Mouse (Mus musculus) kidney, postnatal 25 days (tissue): ENCODE results near the gene Plekhg3.
A peak's percentile ranks its signal among the peaks of the same experiment; 100 is the strongest.

Experiments
- DNase-seq, 2 experiments: peaks; one replicate each; pipeline ENCODE4 v3.0.0; 2021; ENCODE audit warnings: mixed read lengths in 2 of 2

Gene Plekhg3

DNA sequence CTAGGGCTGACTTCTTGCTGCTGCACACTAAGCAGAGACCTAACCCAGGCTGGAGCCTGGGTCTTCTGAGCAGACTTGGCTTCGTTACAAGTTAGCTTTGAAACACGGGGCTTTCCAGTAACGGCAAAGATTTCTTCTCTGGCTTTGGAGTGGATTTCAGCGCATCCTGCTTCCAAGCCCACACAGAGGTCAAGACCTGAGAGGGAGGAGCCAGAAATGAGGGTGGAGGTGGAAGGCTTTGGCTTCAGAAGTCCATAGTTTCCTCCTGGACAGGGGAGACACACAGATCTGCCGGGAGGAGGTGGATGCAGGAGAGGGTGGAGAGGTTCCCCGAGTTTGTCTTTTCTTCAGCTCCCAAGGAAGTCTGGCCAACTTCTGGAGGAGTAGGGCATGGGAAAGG lies 58.8 kb downstream of the Plekhg3 start:
- DNase-seq, result peak; percentile 39 to 61

DNA sequence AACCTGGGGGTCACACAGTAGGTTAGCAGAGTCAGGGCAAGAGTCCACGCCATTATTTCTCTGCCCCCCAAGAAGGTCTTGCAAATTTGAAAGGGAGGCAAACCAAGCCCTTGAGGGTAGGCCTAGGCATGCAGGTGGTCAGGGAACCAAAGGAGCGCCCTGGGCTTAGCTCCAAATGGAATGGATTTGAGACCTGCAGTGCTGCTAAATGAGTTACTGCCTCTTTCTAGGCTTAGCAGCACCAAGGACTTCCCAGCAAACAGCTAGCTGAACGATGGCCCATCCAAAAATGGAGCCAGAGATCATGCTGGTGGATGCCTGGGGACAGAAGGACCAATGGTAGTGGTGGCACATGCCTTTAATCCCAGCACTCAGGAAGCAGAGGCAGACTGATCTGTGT lies 60.3 kb downstream of the Plekhg3 start:
- DNase-seq, result no peak

DNA sequence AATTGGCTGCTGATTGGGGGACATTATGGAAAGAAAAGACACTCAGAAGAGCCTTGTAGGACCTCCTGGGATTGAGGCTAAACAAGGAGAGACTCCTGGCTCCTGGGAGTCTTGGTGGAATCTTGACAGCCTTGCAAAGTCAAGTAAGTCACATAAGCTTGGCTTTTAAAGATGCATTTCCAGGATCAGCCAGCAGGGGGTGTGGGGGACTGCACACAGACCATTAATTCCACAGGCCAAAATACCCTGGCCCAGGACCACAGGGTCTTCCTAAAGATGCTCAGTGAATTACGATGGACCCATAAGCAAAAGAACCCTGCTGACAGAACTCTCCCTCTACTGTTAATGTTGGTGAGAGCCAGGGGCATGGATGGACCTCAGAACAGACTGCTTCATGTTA lies 61.5 kb downstream of the Plekhg3 start:
- peak in 1 of 2 experiments; percentile 74 for DNase-seq

DNA sequence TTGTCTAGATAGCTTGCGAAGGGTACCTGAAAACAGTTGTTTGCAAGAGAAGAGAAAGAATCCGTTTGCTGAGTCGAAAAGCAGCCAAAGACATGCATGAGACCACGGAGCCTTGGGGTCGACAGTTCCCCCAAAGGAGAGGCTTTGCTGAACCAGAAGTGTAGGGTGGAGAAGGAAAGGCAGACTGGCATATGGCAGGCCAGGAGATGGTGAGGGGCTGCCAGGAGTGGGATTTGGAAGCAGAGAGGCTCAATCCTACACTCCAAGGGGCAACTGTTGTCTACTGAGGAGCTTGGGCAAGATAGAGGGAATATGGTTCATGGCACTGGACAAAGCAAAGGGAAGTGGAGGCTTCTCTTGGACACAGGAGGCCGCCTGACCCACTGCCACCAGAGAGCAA lies 62.6 kb downstream of the Plekhg3 start:
- no peak for DNase-seq

DNA sequence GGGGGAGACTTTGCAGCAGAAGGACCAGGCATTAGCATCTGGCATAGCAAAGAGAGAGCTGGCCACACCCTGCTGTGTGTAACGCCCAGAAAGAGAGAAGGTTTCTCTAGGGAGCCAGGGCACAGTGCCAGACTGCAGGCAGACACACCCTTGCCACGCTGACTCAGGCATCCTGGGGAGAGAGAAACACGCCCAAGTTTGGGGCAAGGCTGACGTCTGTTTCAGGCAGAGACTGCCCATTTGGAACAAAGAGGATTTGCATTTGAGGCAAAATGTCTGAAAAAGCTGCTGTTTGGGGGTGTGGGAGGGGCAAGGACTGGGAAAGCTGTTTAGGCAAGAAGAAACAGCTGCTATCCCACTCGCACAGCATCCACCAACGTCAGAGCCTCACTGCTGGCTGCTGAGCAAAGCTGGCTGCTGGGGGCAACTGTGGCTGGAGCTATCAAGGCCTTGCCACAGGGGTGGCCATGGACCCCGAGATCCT lies 63.2 kb downstream of the Plekhg3 start:
- DNase-seq, result peak; percentile 80 to 83

DNA sequence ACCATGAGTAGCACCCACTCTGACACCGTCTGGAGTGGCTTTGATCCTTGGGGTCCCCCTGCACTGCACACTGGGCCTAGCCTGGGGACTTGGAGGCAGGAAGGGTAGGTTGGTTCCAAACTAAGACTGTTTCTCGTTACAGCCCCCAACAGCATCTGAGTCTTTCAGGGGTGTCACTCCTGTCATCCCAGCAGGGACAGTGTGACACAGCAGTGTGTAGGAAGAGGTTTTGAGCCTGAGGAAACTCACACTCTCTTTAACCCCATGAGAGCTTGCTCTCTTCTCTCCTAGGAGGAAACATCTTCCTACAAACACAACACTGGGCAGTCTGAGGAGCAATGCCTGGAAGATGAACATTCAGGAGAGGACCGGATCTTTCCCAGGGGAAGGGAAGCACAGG lies 63.9 kb downstream of the Plekhg3 start:
- no peak for DNase-seq

DNA sequence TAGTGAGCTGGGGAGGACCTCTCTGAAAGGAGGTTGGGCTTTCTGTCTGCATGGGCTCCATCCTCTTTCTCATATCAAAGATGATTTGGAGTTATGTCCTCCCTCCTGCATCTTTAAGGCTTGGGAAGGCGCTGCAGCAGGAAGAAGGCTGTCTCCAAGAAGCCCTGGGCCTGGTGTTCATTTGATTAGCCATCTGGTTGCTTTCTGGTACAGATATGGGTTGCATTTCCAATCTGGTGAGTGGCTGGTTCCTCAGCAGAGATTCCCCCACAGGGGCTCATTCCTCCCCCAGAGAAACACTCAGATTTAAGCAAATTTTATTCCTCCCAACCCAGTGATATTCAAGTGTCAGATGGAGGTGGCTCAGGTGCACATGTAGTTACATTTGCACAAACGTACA lies 65.1 kb downstream of the Plekhg3 start:
- DNase-seq, result no peak

DNA sequence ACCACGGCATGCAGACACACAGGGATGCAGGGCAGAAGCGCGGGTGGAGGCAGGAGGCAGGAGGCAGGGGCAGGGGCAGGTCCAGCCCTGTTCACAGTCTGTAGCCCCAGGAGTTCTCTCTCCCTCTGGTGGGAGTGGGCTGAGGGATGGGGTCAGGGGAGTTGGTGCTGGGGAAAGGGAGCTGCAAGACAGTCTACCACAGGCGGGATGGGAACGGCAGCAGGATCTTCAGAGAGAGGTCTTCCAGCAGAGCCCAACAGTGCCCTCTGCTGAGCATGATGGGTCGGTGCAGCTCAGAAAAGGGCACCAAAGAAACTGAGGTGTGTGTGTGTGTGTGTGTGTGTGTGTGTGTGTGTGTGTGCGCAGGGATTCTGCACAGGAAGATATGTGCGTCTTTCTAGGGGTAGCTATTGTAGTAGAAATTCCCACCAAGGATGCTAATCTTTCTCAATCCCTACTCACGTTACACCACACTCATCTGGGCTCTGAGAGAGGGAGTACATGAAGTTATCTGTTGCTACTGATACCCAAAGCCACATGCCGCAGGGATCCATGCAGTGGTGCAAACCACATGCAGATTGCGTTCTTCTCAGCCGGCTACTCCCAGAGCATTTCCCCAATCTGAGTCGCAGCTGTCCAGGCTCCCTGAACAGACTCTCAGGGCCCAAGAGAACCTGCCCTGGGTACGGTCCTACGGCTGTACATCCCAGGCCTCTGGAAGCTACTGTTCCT lies 65.8 kb downstream of the Plekhg3 start:
- DNase-seq, result peak; percentile 78 to 82

DNA sequence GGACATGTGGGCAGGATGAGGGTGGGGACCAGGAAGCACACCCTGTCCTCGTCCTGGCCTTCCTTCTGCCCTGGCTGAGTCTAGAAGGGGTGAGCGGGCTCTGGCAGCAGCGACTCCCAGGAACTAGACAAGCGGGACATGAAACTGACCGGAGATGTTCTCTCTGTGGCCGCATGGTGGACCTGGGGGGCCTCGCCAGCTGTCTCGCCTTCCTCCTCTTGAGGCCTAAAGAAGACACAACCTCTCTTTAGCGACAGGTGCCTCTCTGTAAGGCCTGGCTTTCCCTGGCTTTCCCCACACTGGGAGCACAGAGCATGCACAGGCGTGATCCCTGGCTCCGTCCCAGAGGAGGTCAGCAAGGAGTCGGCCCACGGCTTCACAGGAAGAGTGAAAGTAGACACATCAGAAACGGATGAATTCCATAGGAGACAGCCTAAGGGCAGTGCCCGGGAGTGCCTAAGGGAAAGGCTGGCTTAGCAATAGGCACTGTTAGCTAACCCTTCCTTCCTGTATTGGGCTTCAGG lies 66.9 kb downstream of the Plekhg3 start:
- DNase-seq, result peak; percentile 73 to 80

DNA sequence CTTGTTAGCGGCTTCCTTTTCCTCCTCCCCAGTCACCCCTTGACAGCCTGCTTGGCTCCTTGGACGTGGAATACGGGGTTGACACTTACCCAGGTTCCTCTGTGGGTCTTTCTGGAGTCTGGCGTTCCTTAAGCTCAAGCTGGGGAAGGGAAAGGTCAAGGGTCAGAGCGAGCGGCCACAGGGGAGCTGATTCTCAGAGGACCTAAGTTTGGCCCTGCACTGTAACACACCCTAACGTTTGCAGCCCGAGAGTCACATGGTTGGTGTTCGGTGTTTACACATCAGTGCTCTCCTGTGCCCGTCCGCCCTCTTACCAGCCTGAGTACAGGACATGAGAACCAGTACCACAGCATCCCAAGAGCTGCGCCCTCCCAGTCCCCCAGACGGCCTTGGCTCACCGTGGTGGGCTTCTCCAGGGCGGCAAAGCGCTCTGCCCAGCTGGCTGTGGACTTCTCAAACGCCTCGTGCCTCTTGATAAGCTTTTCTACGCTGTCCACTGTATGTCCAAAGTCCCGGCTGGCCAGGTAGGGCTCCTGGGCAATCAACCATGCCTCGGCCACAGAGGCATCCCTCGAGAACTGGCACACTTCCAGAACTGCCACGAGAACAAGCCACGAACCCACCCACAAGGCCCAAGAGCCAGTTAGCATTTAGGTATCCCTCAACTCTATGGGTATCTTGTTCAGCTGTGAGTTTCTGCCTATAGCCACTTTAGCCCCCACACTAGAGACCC lies 67.7 kb downstream of the Plekhg3 start:
- DNase-seq, result peak; percentile 73 to 84

DNA sequence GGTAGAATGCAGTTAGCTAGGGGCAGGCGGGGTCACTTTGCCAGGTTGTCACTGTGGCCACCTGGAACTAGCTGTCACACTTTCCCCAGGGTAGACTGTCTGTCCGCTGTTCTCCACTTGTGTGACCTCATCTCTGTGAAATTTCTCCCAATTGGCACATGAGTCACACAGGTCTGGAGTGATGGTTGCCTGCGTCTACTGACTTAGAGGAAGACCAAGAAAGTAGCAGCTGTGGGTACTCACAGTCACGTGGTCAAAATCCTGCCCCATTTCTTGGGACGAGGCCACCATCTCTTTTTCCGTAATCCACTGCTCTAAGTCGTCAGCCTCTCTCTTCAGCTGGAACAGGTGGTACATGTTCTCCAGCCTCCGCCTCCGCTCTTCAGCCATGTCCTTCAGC lies 73.1 kb downstream of the Plekhg3 start:
- DNase-seq, result no peak

DNA sequence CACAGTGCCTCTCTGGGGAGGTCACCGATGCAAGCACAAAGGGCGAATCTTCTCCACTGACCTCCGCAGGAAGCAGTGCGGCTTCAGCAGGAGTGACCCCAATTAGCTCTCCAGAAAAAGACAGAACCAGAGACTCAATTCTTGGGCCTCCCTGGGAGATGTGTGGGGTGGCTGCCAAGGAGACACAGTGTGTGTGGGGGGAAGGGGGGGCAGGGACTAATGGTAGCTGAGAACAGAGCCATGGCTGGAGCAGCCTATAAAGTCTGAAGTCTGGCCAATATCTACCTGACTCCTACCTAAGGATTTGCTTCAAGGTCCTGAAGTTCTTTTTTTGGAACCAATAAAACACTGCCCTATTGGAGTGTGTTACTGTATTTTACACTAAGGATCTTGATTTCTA lies 73.9 kb downstream of the Plekhg3 start:
- DNase-seq, result no peak

DNA sequence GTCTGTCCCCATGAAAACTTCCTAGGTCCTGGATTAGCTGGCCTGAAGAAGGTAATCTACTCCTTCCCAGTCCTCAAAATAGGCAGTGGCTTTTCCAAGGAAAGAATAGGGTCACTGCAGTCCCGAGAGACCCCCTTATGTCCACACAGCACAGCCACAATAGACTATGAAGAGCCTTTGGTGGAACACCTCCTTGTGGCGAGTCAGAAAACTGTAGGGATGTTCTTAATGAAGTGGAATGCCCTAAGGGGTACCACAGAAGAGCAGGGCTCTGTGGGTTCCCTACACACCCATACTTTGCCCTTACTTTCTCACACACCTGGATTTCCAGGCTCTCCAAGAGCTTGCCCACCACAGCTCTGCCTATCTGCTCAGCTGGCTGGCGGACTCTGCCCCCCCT lies 75.1 kb downstream of the Plekhg3 start:
- DNase-seq, result no peak

DNA sequence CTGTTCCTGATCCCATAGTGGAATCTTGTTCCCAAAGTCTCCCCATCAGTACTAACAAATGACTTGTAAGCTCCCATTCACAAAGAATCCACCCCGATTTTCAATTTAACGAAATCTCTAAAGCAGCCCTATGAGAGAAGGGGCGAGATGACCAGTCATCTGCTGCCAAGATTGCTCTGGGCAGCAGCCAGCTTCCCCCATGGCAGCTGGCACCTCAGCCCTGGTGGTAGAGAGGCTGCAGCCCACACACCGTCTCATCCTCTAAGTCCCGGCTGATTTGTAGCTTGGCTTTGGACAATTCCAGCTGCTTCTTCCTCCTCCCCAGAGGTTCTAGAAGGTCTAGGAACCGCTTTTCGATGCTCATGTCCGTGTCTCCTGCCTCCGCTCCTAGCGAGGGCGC lies 77.5 kb downstream of the Plekhg3 start:
- DNase-seq, result no peak

DNA sequence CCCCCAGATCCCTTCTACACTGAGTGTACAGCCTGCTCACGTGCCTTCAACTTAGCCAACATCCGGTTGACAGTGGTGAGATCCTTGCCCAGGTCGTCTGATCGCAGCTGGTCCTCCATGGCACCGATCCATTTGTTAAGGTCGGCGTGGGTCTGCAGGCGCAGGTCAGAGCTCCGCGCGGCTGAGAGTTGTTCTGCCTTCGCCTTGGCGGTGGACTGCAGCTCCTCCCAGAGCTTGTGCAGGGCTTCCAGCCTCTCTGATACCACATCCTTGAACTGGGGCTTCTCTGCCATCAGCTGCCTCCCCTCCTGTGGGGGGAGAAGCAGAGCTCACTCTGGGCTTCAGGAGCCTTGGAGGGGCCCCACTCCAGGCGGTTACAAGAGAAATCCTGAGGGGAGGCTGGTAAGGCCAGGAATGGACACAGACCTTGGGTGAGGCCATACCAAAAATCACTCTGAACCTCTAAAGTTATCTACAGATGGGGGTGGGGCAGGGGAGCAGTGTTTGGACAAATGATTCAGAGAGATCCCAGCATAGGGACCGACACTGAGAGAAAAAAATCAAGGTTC lies 78.4 kb downstream of the Plekhg3 start:
- DNase-seq, result no peak

DNA sequence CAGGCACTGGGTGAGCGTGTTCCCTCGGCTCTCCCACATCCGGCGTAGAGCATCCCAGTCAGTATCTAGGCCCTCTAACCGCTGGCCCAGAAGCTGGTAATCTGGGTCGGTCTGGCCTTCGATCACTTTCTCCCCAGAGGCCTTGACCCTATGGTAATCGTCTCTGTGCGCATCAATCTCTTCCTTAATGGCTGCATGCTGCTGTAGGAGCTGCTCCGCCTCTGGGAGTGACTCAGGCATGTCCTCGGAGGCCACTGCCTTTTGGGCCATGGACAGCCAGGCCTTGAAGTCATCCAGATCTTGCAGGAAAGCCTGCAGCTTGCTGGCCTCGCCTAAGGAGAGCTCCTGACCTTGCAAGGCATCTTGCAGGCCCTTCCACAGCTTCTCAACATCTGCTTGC lies 81.9 kb downstream of the Plekhg3 start:
- DNase-seq, result no peak

DNA sequence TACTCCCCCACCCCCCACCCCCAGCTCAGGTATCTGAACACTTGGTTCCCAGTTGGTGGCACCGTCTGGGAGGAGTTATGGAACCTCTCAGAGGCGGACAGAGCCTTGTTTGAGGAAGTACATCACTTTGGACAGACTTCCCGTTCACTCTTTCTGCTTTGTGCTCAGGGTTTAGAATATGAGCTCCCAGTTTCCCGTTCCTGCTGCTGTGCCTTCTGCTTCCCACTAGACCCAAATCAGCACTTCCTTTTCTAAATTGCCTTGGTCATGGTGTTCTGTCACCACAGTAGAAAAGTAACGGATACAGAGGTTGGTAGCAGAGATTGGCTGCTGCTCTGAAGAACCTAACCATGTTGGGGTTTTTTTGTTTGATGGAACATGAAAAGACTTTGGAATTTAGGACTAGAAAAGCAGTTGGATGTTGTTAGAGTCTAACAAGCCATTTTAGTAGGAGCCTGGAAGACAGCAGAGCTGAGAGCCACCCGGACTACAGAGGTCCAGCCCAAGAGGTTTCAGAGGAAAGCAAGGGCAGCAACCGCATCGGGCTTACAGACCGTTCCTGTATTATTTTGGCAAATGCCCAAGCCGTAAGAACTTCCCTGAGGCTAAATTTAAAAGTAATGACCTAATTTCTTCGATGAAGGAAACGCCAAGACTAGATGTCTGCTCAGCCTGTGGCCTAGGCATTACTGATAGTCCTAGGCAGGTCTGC lies 84.3 kb downstream of the Plekhg3 start:
- DNase-seq, result no peak

DNA sequence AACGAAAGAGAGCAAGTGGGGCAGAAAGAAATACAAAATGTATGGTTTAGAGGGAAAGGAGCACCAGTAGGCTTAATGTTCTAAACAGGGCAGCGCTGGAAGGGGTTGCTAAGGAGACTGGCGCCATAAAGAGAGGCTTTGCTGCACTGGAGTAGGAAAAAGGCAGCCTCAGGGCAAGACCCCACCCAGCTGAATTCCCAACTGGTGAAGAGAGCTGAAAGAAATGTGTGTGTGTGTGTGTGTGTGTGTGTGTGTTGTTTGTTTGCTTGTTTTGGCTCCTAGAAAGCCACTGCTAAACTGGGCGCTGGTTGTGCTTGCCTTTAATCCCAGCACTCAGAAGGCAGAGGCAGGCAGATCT lies 84.9 kb downstream of the Plekhg3 start:
- DNase-seq, result no peak

DNA sequence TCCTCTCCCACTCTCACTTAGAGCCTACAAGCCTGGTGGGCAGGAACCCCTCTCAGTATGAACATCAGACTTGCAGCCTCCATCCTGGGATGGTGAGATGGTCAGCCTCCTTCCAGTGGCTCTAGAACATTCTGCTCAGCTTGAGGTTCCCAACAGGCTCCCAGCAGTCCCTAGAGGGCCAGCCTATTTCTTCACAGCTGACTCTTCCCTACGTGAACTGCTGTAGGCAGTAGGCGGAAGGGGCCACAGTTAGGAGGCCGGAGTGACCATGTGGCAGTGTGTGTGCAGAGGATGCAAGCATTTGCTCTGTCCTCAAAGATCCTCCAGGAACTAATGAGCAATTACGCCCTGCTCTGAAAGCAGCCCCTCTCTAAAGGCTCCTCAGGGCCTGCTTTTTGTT lies 87.5 kb downstream of the Plekhg3 start:
- DNase-seq, result no peak

DNA sequence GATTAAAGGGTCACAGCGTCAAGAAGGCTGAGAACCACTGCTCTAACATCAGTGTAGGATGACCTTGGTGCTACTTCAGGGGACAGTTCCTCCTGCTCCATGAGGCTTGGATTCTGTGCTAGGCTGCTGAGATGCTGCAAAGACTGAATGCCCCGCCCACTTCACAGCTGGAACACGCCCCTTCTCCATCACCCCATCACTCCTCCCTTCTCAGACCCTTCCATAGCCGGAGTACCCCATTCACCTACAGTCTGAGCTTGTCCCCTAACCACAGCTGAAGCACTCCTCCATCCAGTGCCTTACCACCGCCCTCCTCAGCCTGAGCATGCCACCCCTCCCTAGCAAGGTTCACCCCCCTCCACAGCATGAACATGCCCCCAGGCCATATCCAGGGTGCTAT lies 89.2 kb downstream of the Plekhg3 start:
- DNase-seq, result no peak

DNA sequence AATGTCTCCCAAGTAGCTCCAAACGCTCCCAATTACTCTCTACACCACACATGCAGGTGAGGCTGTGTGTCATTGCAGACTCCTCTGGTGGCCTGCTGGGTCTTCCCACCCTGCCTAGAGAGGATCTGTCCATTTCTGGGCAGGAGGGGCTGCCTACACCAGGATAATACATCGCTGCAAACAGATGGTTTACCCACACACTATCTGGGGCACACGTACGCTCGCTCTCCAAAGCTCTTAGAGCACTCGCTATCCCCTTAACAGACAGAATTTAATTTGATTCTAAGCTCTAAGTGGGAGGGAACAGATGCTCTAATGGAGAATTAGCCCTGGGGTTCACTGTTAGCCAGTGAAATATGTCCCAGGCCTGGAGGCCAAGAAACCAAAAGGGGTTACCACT lies 92.7 kb downstream of the Plekhg3 start:
- DNase-seq, result no peak
